Mouse (Mus musculus) liver, embryonic 16.5 days (tissue): ENCODE data around the gene Cst3. TPM values are rescaled to one million over a fixed set of nuclear protein-coding genes. Genes with fewer than 3 reads are reported as not detected.

Experiments used
- ATAC-seq: fragments of 200-750 bp; cut with Nextera tagmentation; 2 replicates; pipeline ENCODE4 v1.8.0; 2017; ENCODE audit warnings: low read depth, mild to moderate bottlenecking, moderate number of reproducible peaks, moderate library complexity
- H3K27ac ChIP-seq: fragments of 300-500 bp; sonication (generic); 2 replicates; pipeline ENCODE4 v1.5.1; 2014; ENCODE audit warnings: mild to moderate bottlenecking, low read length
- H3K27me3 ChIP-seq: fragments of 300-500 bp; sonication (generic); 2 replicates; pipeline ENCODE4 v1.6.1; 2014; ENCODE audit warnings: low read depth, low read length, mixed read lengths; ENCODE audit not compliant: control insufficient read depth, insufficient read depth
- H3K36me3 ChIP-seq: fragments of 300-500 bp; sonication (generic); 2 replicates; pipeline ENCODE4 v1.6.1; 2014; ENCODE audit warnings: mild to moderate bottlenecking; ENCODE audit not compliant: control insufficient read depth, insufficient read depth
- H3K4me1 ChIP-seq: fragments of 300-500 bp; sonication (generic); 2 replicates; pipeline ENCODE4 v1.6.1; 2014; ENCODE audit warnings: low read depth, low read length, mixed read lengths; ENCODE audit not compliant: control insufficient read depth
- H3K4me2 ChIP-seq: fragments of 300-500 bp; sonication (generic); 2 replicates; pipeline ENCODE4 v1.6.1; 2014; ENCODE audit warnings: low read depth, low read length, mixed read lengths
- H3K4me3 ChIP-seq: fragments of 300-500 bp; sonication (generic); 2 replicates; pipeline ENCODE4 v1.5.1; 2014; ENCODE audit warnings: low read depth, mild to moderate bottlenecking, low read length
- H3K9ac ChIP-seq: fragments of 300-500 bp; sonication (generic); 2 replicates; pipeline ENCODE4 v1.6.1; 2014; ENCODE audit warnings: low read depth, low read length
- H3K9me3 ChIP-seq: fragments of 300-500 bp; sonication (generic); replicated peaks from 2 replicates; pipeline ENCODE4 v1.6.1; 2016; ENCODE audit warnings: low read length; ENCODE audit not compliant: control insufficient read depth
- WGBS: fragments of 180-500 bp; shearing (Covaris S2); extraction: QIAGEN DNeasy Blood & Tissue Kit; methylation state at CpG from one replicate; pipeline ENCODE4 v1.1.7; 2014; ENCODE audit not compliant: insufficient replicate concordance; 5-methylcytosine and 5-hydroxymethylcytosine counted together
- polyA plus RNA-seq: library from polyadenylated mRNA; unstranded; fragments of >200 nt; fragmentation: Nextera tagmentation; extraction: Ambion mirVana; gene quantifications from 2 replicates; pipeline ENCODE4 v1.2.1, GENCODE M21; 2015

The Cst3 gene
- polyA plus RNA-seq, result 179 and 183 TPM in 2 replicates

DNA sequence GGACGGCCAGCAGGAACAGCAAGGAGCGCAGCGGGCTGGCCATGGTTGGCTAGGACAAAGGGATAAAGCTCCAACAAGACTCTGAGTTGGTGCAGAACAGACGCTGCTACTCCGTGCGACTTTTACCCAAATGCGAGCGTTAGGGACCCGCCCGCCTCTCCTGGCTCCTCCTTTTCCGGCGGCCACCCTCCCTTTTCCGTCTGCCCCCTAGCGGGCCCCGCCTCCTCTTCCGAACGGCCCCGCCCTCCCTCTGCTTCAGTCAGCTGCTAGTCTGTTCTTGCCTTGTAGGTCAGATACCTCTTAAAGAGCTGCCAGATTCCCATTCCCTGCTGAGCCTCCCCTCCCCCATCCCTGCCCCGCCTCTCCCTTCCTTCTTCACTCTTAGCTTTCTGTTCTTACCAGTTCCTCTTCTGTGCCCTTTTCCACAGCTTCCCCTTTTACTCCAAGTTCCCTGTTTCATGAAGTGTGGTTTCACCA is at the start of gene Cst3:
TSS of gene Cst3 (minus strand) at position 358 of the 477 bp plus-strand sequence.
- H3K4me2 ChIP-seq, result peak within 1 kb of the TSS; percentile 84
- H3K36me3 ChIP-seq, result no peaks in the 10 kb centered on the region; the same call in 1 of the 2 replicates
- no peaks in the 10 kb centered on the region for H3K27me3 ChIP-seq
- no peaks in the 10 kb centered on the region for H3K9me3 ChIP-seq
- WGBS, result 0% methylated on average over 19 of the region's 19 CpGs
- peak within 1 kb of the TSS; percentile 77 for H3K9ac ChIP-seq
- peak; percentile 91 for ATAC-seq
- peak within 1 kb of the TSS; percentile 84 for H3K27ac ChIP-seq
- H3K4me3 ChIP-seq, result peak within 1 kb of the TSS; percentile 81
- peaks cover 13% of the 10 kb centered on the region for H3K4me1 ChIP-seq

GRCm38 (mm10) chr2:148902286-148902685 is 26.8 kb upstream of the Cst3 start:
- ATAC-seq, result peak; percentile 71
- no peak overlapping the region for H3K4me3 ChIP-seq
- H3K9ac ChIP-seq, result no peak overlapping the region
- H3K4me1 ChIP-seq, result no peaks in the 10 kb centered on the region
- no peaks in the 10 kb centered on the region for H3K27me3 ChIP-seq
- no peaks in the 10 kb centered on the region for H3K36me3 ChIP-seq
- 3% methylated on average over 5 of the region's 5 CpGs for WGBS
- no peak overlapping the region for H3K4me2 ChIP-seq
- H3K9me3 ChIP-seq, result no peaks in the 10 kb centered on the region
- no peak overlapping the region for H3K27ac ChIP-seq

- ATAC-seq, result no peak
- no peak overlapping the region for H3K9ac ChIP-seq
- no peak overlapping the region for H3K4me2 ChIP-seq
- H3K27ac ChIP-seq, result no peak overlapping the region
- H3K4me1 ChIP-seq, result no peaks in the 10 kb centered on the region
- 44% methylated on average over 4 of the region's 4 CpGs for WGBS
- no peaks in the 10 kb centered on the region for H3K36me3 ChIP-seq
- no peaks in the 10 kb centered on the region for H3K9me3 ChIP-seq
- H3K27me3 ChIP-seq, result no peaks in the 10 kb centered on the region
- H3K4me3 ChIP-seq, result no peak overlapping the region
These were observed 24.8 kb upstream of the Cst3 start for GRCm38 (mm10) chr2:148900305-148900704.

GRCm38 (mm10) chr2:148896219-148896618 is 20.7 kb upstream of the Cst3 start:
- H3K36me3 ChIP-seq, result no peaks in the 10 kb centered on the region
- no peak overlapping the region for H3K9ac ChIP-seq
- no peaks in the 10 kb centered on the region for H3K4me1 ChIP-seq
- no peak overlapping the region for H3K27ac ChIP-seq
- no peaks in the 10 kb centered on the region for H3K27me3 ChIP-seq
- no peaks in the 10 kb centered on the region for H3K9me3 ChIP-seq
- H3K4me3 ChIP-seq, result no peak overlapping the region
- no peak for ATAC-seq
- no peak overlapping the region for H3K4me2 ChIP-seq
- WGBS, result 70% methylated on average over 1 of the region's 1 CpGs

GRCm38 (mm10) chr2:148893107-148893506 is 17.6 kb upstream of the Cst3 start:
- H3K36me3 ChIP-seq, result no peaks in the 10 kb centered on the region
- H3K4me3 ChIP-seq, result no peak overlapping the region
- H3K27ac ChIP-seq, result no peak overlapping the region
- H3K4me1 ChIP-seq, result no peaks in the 10 kb centered on the region
- no peak overlapping the region for H3K9ac ChIP-seq
- H3K27me3 ChIP-seq, result no peaks in the 10 kb centered on the region; the same call in 1 of the 2 replicates
- no peak overlapping the region for H3K4me2 ChIP-seq
- H3K9me3 ChIP-seq, result no peaks in the 10 kb centered on the region
- ATAC-seq, result no peak

DNA sequence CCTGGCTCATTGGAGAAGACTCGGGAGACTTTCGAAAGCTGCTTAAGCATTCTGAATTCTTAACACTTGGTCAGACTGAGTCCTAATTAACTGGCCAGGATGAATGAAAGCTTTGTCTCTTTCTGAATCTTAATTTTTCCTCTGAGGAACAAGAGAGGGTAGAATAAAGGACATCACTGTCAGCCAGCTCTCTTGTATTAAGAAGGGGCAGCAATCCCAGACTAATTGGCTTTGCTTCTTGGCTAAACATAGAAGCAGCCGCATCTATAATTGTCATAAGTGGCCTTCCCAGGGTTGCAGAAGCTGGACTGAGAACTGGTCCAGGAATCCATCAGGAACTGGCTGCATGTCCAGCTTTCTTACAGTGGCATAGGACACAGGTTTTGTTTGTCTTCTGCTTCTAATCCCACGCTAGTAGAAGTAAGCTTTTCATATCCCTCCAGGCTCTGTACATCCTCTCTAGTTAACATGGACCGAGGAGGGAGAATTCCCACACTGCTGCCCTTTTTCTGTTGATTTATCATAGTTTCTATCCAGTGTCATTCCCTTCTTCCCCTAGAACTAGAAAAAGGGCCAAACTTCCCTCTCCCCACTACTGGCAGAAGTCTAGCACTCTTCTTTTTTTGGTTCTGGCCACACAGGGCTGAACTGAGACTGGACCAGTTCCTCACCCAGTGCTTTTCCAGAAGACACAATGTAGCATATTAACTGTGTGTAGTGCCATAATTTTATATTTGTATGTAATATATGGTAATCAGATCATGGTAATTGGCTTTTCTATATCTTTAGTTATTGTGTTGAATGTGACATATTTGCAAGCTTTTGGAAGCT is 14.7 kb upstream of the Cst3 start:
- Histone ChIP-seq H3K4me2 (no peak overlapping the region), H3K4me1 (no peaks in the 10 kb centered on the region), H3K27ac (no peak overlapping the region), H3K27me3 (no peaks in the 10 kb centered on the region; the same call in 1 of the 2 replicates), H3K9ac (no peak overlapping the region), H3K4me3 (no peak overlapping the region), H3K36me3 (no peaks in the 10 kb centered on the region), H3K9me3 (no peaks in the 10 kb centered on the region)
- ATAC-seq, result no peak
- WGBS, result 64% methylated on average over 5 of the region's 5 CpGs

- Histone ChIP-seq H3K9me3 (no peaks in the 10 kb centered on the region), H3K9ac (no peak overlapping the region), H3K27me3 (no peaks in the 10 kb centered on the region; the same call in 1 of the 2 replicates), H3K36me3 (no peaks in the 10 kb centered on the region), H3K4me2 (no peak overlapping the region), H3K4me3 (no peak overlapping the region), H3K4me1 (no peaks in the 10 kb centered on the region), H3K27ac (no peak overlapping the region)
- no peak for ATAC-seq
- 51% methylated on average over 3 of the region's 3 CpGs for WGBS
These were observed 14.0 kb upstream of the Cst3 start for GRCm38 (mm10) chr2:148889331-148890010.

- H3K27ac ChIP-seq, result no peak overlapping the region
- ATAC-seq, result no peak
- H3K9ac ChIP-seq, result no peak overlapping the region
- H3K4me1 ChIP-seq, result no peaks in the 10 kb centered on the region
- H3K4me3 ChIP-seq, result no peak overlapping the region
- H3K27me3 ChIP-seq, result no peaks in the 10 kb centered on the region; the same call in 1 of the 2 replicates
- H3K36me3 ChIP-seq, result no peaks in the 10 kb centered on the region
- WGBS, result 50% methylated on average over 3 of the region's 3 CpGs
- no peak overlapping the region for H3K4me2 ChIP-seq
- H3K9me3 ChIP-seq, result no peaks in the 10 kb centered on the region
These were observed 13.4 kb upstream of the Cst3 start for GRCm38 (mm10) chr2:148888872-148889271.

DNA sequence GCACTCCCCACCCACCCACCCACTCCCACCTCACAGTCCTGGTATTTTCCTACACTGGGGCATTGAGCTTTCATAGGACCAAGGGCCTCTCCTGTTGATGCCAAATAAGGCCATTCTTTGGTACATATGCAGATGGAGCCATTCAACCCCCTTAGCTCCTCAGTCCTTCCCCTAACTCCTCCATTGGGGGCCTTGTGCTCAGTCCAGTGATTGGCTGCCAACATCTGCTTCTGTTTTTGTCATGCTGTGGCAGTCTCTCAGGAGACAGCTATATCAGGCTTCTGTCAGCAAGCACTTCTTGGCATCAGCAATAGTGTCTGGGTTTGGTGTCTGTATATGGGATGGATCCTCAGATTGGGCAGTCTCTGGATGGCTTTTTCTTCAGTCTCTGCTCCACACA is 9.2 kb upstream of the Cst3 start:
- Histone ChIP-seq H3K4me1 (no peaks in the 10 kb centered on the region), H3K4me2 (no peak overlapping the region), H3K27me3 (no peaks in the 10 kb centered on the region), H3K9ac (no peak overlapping the region), H3K36me3 (no peaks in the 10 kb centered on the region), H3K4me3 (no peak overlapping the region), H3K27ac (no peak overlapping the region), H3K9me3 (no peaks in the 10 kb centered on the region)
- no peak for ATAC-seq
